Mouse (Mus musculus): ENCODE measurements around the gene Pde7b.

GRCm38 (mm10) chr10:20507069-20507468 lies 217.8 kb downstream of the Pde7b start:
- no peak for TF ChIP-seq CTCF (IDR thresholded peaks at IDR 0.05; ENCODE audit: low read depth)
- TF ChIP-seq EP300 (IDR thresholded peaks at IDR 0.05; ENCODE audit: low read depth), result no peak
